Mouse (Mus musculus): ENCODE results near the gene Atf7.

- TF ChIP-seq EP300 (optimal IDR thresholded peaks at IDR 0.05) (no peak), CTCF (IDR thresholded peaks at IDR 0.05; ENCODE audit: low read depth) (no peak)
Observed at GRCm38 (mm10) chr15:102663825-102664224, 38.6 kb upstream of the Atf7 start.
